Mouse (Mus musculus): Measurements from ENCODE around the gene Npsr1. TPM values are rescaled to one million over a fixed set of nuclear protein-coding genes. Genes with fewer than 3 reads are reported as not detected.

Npsr1 gene
- polyA plus RNA-seq, 1 experiment from 2014 or later, result 0.10 TPM

- H3K4me3 ChIP-seq, result no peak overlapping the region
- no peaks in the 10 kb centered on the region for H3K27me3 ChIP-seq (replicated peaks)
- no peak overlapping the region for H3K9ac ChIP-seq
- H3K4me1 ChIP-seq, result no peaks in the 10 kb centered on the region
- ATAC-seq (replicated peaks), result no peak
- no peak overlapping the region for H3K4me2 ChIP-seq
- H3K9me3 ChIP-seq, result no peaks in the 10 kb centered on the region
- H3K27ac ChIP-seq, result no peak overlapping the region
- 89% methylated on average over 1 of the region's 1 CpGs for WGBS
- no peaks in the 10 kb centered on the region for H3K36me3 ChIP-seq (replicated peaks)
Observed at GRCm38 (mm10) chr9:24168501-24168900, 70.7 kb downstream of the Npsr1 start.

- H3K4me1 ChIP-seq, result no peaks in the 10 kb centered on the region
- no peak overlapping the region for H3K9ac ChIP-seq
- no peak overlapping the region for H3K27ac ChIP-seq
- WGBS, result 84% methylated on average over 1 of the region's 1 CpGs
- H3K9me3 ChIP-seq, result no peaks in the 10 kb centered on the region
- H3K4me3 ChIP-seq, result no peak overlapping the region
- ATAC-seq (replicated peaks), result no peak
- H3K4me2 ChIP-seq, result no peak overlapping the region
- no peaks in the 10 kb centered on the region for H3K36me3 ChIP-seq (replicated peaks)
- H3K27me3 ChIP-seq (replicated peaks), result no peaks in the 10 kb centered on the region
Observed at GRCm38 (mm10) chr9:24170728-24171127, 72.9 kb downstream of the Npsr1 start.

DNA sequence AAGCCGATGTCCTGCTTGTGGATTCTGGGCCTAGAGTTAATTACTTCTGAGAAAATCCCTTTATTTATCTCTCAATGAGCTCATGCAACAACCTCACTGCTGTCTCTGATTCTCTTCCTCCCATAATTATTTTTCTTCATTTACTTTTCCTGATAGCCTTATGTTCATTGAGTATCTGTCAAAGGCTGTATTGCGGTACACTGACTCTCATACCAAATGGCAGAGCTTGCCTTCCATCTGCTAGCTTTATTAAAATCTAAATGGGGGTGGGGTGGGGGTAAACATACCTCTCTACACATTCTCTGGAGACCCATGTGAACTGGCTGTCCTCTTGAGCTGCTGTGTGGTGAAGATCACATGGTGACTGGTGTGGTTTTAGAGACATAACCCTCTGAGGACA, 80.9 kb downstream of the Npsr1 start:
- Histone ChIP-seq H3K9ac (no peak overlapping the region), H3K4me3 (no peak overlapping the region), H3K4me2 (no peak overlapping the region), H3K9me3 (no peaks in the 10 kb centered on the region), H3K27me3 (replicated peaks) (no peaks in the 10 kb centered on the region), H3K27ac (no peak overlapping the region), H3K4me1 (no peaks in the 10 kb centered on the region), H3K36me3 (replicated peaks) (no peaks in the 10 kb centered on the region)
- 78% methylated on average over 2 of the region's 2 CpGs for WGBS
- no peak for ATAC-seq (replicated peaks)

GRCm38 (mm10) chr9:24180926-24181325, 83.1 kb downstream of the Npsr1 start:
- Histone ChIP-seq H3K4me3 (no peak overlapping the region), H3K36me3 (replicated peaks) (no peaks in the 10 kb centered on the region), H3K4me2 (no peak overlapping the region), H3K9ac (no peak overlapping the region), H3K27ac (no peak overlapping the region), H3K9me3 (no peaks in the 10 kb centered on the region), H3K27me3 (replicated peaks) (no peaks in the 10 kb centered on the region), H3K4me1 (no peaks in the 10 kb centered on the region)
- no peak for ATAC-seq (replicated peaks)
- whole genome bisulfite sequencing, result 78% methylated on average over 7 of the region's 7 CpGs

DNA sequence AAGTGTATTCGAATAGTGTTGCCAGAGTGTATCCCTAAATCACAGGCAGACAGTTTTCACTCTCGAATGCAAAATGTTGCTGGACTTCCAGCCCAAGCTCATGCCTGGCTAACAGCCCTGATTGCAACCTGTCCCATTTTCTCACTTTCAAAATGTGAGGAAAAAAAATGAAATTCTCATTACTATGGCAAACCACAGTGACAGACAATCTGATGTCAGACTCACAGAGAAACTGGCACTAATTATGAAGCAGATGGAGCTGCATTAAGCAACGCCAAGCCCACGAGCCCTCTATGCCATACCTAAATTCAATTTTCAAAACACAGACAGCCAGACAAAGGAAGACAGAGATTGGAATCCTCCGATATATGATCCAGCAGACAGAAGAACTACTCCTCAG, 88.5 kb downstream of the Npsr1 start:
- H3K4me3 ChIP-seq, result no peak overlapping the region
- H3K4me1 ChIP-seq, result peaks cover 11% of the 10 kb centered on the region
- H3K27me3 ChIP-seq (replicated peaks), result no peaks in the 10 kb centered on the region
- no peaks in the 10 kb centered on the region for H3K36me3 ChIP-seq (replicated peaks)
- 60% methylated on average over 5 of the region's 5 CpGs for WGBS
- no peak overlapping the region for H3K27ac ChIP-seq
- H3K4me2 ChIP-seq, result no peak overlapping the region
- H3K9me3 ChIP-seq, result no peaks in the 10 kb centered on the region
- H3K9ac ChIP-seq, result no peak overlapping the region
- no peak for ATAC-seq (replicated peaks)

DNA sequence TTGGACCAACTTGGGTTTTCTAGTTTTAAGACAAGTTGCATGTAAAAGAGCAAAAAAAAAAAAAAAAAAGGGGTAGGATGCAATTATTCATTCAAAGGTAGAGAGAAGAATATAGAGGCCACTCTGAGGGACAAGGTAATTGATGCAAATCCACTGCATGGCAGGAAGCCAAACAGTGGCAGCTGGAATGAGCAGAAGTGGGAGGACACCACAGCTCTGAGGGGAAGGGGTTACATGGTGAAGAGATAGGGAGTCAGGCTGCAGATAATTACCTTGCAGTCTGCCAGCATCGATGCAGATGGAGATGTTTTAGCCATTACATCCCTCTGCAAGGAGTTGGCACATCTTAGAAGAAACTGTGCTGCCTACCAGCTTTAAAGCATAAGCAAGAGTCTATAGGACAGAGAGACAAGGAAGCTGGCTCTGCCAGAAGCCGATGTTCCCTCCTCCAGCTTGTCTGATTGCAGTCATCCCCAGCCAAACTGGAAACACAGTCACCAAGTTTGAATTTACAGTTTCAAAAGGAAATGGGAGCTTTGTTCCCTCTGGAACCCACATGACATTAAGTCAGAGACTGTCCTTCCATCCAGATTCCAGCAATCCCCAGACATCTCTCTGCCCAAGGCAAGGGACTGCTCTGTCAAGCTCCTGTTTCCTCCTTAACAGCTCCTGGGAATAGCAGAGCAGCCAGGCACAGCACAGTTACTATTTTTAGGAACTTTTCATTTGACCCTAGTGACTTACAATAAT, 91.9 kb downstream of the Npsr1 start:
- H3K27me3 ChIP-seq (replicated peaks), result no peaks in the 10 kb centered on the region
- no peak overlapping the region for H3K9ac ChIP-seq
- no peak overlapping the region for H3K4me2 ChIP-seq
- no peak overlapping the region for H3K4me3 ChIP-seq
- 28% methylated on average over 2 of the region's 2 CpGs for WGBS
- peak overlapping the region; percentile 30; the same call in 1 of the 2 replicates for H3K27ac ChIP-seq
- peak; percentile 90 for ATAC-seq (replicated peaks)
- H3K36me3 ChIP-seq (replicated peaks), result no peaks in the 10 kb centered on the region
- peaks cover 11% of the 10 kb centered on the region for H3K4me1 ChIP-seq
- no peaks in the 10 kb centered on the region for H3K9me3 ChIP-seq

GRCm38 (mm10) chr9:24190261-24190588, 92.4 kb downstream of the Npsr1 start:
- H3K9ac ChIP-seq, result no peak overlapping the region
- H3K4me2 ChIP-seq, result no peak overlapping the region
- no peaks in the 10 kb centered on the region for H3K9me3 ChIP-seq
- WGBS, result 55% methylated on average over 1 of the region's 1 CpGs
- no peak overlapping the region for H3K4me3 ChIP-seq
- H3K27me3 ChIP-seq (replicated peaks), result no peaks in the 10 kb centered on the region
- 0 out of 2 replicates have a peak overlapping the region, but pooled peaks have one; percentile 30 for H3K27ac ChIP-seq
- no peaks in the 10 kb centered on the region for H3K36me3 ChIP-seq (replicated peaks)
- ATAC-seq (replicated peaks), result peak; percentile 63
- H3K4me1 ChIP-seq, result peaks cover 11% of the 10 kb centered on the region

DNA sequence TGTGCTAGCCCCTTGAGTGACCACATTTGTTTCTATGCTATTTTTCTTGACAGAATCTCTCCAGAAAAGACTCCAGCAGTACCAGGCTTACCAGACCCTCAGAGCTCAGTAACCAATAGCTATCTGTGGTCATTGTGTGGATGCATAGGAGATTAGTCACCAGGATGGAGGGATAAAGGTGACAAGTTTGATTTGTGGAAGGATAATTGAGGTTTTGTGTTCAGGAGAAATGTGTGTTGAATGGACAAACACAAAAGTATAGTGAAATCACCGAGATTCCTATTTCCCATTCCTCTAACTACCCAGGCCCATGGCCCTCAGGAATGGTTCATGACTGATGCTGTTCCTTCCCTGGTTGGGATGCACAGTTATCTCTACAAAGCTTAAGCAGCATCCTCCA, 100.5 kb downstream of the Npsr1 start:
- WGBS, result 67% methylated on average over 1 of the region's 1 CpGs

DNA sequence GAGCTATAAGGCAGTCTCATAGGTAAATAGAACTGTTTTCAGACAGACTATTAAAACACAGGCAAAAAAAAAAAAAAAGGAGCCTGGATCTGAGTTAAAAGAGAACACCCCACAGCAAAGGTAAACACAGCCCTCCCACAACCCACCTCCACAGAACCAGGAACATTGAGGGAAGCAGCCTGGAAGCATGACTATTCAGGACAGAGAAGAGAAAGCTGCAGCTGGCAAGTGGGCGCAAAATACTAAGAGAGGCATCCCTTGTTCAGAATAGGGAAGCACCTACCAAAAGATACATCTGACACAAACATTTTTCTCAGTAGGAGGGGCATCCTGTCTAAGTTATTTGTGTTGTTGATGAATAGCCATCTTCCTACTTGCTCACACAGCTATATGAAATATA, 113.8 kb downstream of the Npsr1 start:
- no peaks in the 10 kb centered on the region for H3K36me3 ChIP-seq (replicated peaks)
- no peaks in the 10 kb centered on the region for H3K9me3 ChIP-seq
- WGBS, result 97% methylated on average over 1 of the region's 1 CpGs
- no peak for ATAC-seq (replicated peaks)
- no peaks in the 10 kb centered on the region for H3K4me1 ChIP-seq
- no peak overlapping the region for H3K27ac ChIP-seq
- H3K4me2 ChIP-seq, result no peak overlapping the region
- H3K9ac ChIP-seq, result no peak overlapping the region
- H3K27me3 ChIP-seq (replicated peaks), result no peaks in the 10 kb centered on the region
- H3K4me3 ChIP-seq, result no peak overlapping the region

More for the DNA sequence above, 100.5 kb downstream of the Npsr1 start:
- H3K9me3 ChIP-seq, result no peaks in the 10 kb centered on the region
- no peak overlapping the region for H3K27ac ChIP-seq
- H3K4me2 ChIP-seq, result no peak overlapping the region
- no peak overlapping the region for H3K4me3 ChIP-seq
- no peaks in the 10 kb centered on the region for H3K36me3 ChIP-seq (replicated peaks)
- no peak overlapping the region for H3K9ac ChIP-seq
- ATAC-seq (replicated peaks), result no peak
- H3K4me1 ChIP-seq, result no peaks in the 10 kb centered on the region
- H3K27me3 ChIP-seq (replicated peaks), result no peaks in the 10 kb centered on the region

DNA sequence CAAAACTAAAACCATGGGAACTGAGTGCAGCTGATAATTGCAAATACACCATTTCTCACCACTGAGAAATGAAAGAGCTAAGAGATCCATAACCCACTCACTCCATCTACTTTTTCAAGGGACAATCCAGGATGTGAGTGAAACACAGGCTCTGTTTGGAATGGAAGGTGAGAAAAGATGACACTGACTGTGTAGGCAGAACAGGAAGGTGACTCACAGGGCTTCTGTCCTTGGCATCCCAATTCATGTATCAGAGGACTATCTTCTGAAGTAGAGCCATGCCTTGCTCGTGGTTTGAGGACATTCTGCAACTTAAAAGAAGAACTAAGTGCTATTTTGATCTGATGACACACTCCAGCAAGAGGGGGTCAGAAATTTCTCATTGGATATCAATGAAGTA, 119.9 kb downstream of the Npsr1 start:
- H3K4me2 ChIP-seq, result no peak overlapping the region
- H3K9me3 ChIP-seq, result no peaks in the 10 kb centered on the region
- H3K4me3 ChIP-seq, result no peak overlapping the region
- 63% methylated on average over 1 of the region's 1 CpGs for WGBS
- no peak for ATAC-seq (replicated peaks)
- H3K27me3 ChIP-seq (replicated peaks), result no peaks in the 10 kb centered on the region
- H3K36me3 ChIP-seq (replicated peaks), result no peaks in the 10 kb centered on the region
- H3K27ac ChIP-seq, result no peak overlapping the region
- H3K4me1 ChIP-seq, result no peaks in the 10 kb centered on the region
- H3K9ac ChIP-seq, result no peak overlapping the region

DNA sequence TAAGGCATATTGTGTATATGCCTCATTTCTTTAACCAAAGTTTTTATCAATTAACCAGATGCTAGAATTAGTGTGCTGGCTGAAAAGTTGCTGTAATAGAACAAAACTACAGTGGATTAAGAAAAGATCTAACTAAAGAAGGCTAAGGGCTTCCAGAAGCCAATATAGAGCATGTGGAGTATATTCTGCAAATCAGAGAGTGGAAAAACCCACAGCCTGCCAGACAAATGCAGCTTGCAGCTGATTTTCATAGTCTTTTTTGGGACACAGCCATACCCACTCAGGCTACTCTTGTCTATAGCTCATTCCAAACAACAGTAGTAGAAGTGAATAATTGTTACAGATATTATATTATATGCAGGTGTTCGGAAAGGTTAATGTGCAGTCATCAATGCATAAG, 138.7 kb downstream of the Npsr1 start:
- 91% methylated on average over 1 of the region's 1 CpGs for WGBS
- ATAC-seq (replicated peaks), result no peak
- Histone ChIP-seq H3K4me2 (no peak overlapping the region), H3K4me1 (no peaks in the 10 kb centered on the region), H3K9ac (no peak overlapping the region), H3K36me3 (replicated peaks) (no peaks in the 10 kb centered on the region), H3K27me3 (replicated peaks) (no peaks in the 10 kb centered on the region), H3K9me3 (no peaks in the 10 kb centered on the region), H3K4me3 (no peak overlapping the region), H3K27ac (no peak overlapping the region)

- Histone ChIP-seq H3K36me3 (replicated peaks) (no peaks in the 10 kb centered on the region), H3K9ac (no peak overlapping the region), H3K4me1 (no peaks in the 10 kb centered on the region), H3K4me2 (no peak overlapping the region), H3K27ac (no peak overlapping the region), H3K4me3 (no peak overlapping the region), H3K27me3 (replicated peaks) (no peaks in the 10 kb centered on the region), H3K9me3 (no peaks in the 10 kb centered on the region)
- ATAC-seq (replicated peaks), result no peak
Observed at GRCm38 (mm10) chr9:24247557-24247956, 149.8 kb downstream of the Npsr1 start.

DNA sequence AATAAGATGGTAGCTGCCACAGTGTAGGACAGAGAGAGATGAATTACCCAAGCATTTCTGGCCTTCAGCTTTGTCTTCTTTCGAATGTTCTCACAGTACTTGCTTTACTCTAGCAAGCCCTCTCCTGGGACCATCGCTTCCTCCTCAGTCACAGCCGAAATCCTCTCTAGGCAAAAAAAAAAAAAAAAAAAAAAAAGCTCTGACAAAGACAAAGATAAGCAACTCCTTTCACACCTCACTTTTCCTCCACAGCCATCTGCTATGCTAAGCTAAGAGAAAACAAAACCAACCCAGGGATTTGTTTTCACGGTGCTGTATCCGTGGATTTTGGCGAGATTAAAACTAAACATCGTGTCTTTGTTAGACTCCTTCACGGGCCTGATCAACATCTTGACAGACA, 156.4 kb downstream of the Npsr1 start:
- no peak overlapping the region for H3K4me2 ChIP-seq
- no peaks in the 10 kb centered on the region for H3K27me3 ChIP-seq (replicated peaks)
- WGBS, result 32% methylated on average over 8 of the region's 8 CpGs
- no peak overlapping the region for H3K4me3 ChIP-seq
- no peaks in the 10 kb centered on the region for H3K4me1 ChIP-seq
- no peak for ATAC-seq (replicated peaks)
- H3K27ac ChIP-seq, result no peak overlapping the region
- no peak overlapping the region for H3K9ac ChIP-seq
- no peaks in the 10 kb centered on the region for H3K9me3 ChIP-seq
- H3K36me3 ChIP-seq (replicated peaks), result no peaks in the 10 kb centered on the region

All from midbrain, embryonic 15.5 days (tissue).